Mouse (Mus musculus) liver, embryonic 15.5 days (tissue): ENCODE data around the gene 9430038I01Rik. TPM values are rescaled to one million over a fixed set of nuclear protein-coding genes. Genes with fewer than 3 reads are reported as not detected.

Source experiments
- ATAC-seq: fragments of 200-750 bp; cut with Nextera tagmentation; 2 replicates; pipeline ENCODE4 v1.8.0; 2017; ENCODE audit warnings: moderate number of reproducible peaks, mild to moderate bottlenecking, moderate library complexity; ENCODE audit not compliant: insufficient read depth
- H3K27ac ChIP-seq: fragments of 300-500 bp; sonication (generic); replicated peaks from 2 replicates; pipeline ENCODE4 v1.5.1; 2015; ENCODE audit warnings: mild to moderate bottlenecking, inconsistent platforms
- H3K27me3 ChIP-seq: fragments of 300-500 bp; sonication (generic); 2 replicates; pipeline ENCODE4 v1.6.1; 2015; ENCODE audit warnings: mild to moderate bottlenecking, inconsistent platforms
- H3K36me3 ChIP-seq: fragments of 300-500 bp; sonication (generic); replicated peaks from 2 replicates; pipeline ENCODE4 v1.6.1; 2015; ENCODE audit warnings: moderate library complexity, mild to moderate bottlenecking, inconsistent platforms
- H3K4me1 ChIP-seq: fragments of 300-500 bp; sonication (generic); replicated peaks from 2 replicates; pipeline ENCODE4 v1.6.1; 2015; ENCODE audit warnings: inconsistent platforms
- H3K4me2 ChIP-seq: fragments of 300-500 bp; sonication (generic); 2 replicates; pipeline ENCODE4 v1.6.1; 2015; ENCODE audit warnings: moderate library complexity, mild to moderate bottlenecking, inconsistent platforms
- H3K4me3 ChIP-seq: fragments of 300-500 bp; sonication (generic); replicated peaks from 2 replicates; pipeline ENCODE4 v1.5.1; 2015; ENCODE audit warnings: mild to moderate bottlenecking, inconsistent platforms
- H3K9ac ChIP-seq: fragments of 300-500 bp; sonication (generic); 2 replicates; pipeline ENCODE4 v1.6.1; 2015; ENCODE audit warnings: moderate library complexity, mild to moderate bottlenecking, inconsistent platforms
- H3K9me3 ChIP-seq: fragments of 300-500 bp; sonication (generic); replicated peaks from 2 replicates; pipeline ENCODE4 v1.6.1; 2016; ENCODE audit warnings: inconsistent platforms
- WGBS: fragments of 180-500 bp; shearing (Covaris S2); methylation state at CpG from one replicate; pipeline ENCODE4 v1.1.7; 2015; ENCODE audit warnings: mixed read lengths; ENCODE audit not compliant: insufficient replicate concordance; 5-methylcytosine and 5-hydroxymethylcytosine counted together
- polyA plus RNA-seq: library from polyadenylated mRNA; unstranded; fragments of >200 nt; fragmentation: Nextera tagmentation; extraction: Ambion mirVana; gene quantifications from 2 replicates; pipeline ENCODE4 v1.2.1, GENCODE M21; 2015

The 9430038I01Rik gene
- polyA plus RNA-seq, 1 experiment from 2014 or later, result 6.8 TPM

GRCm38 (mm10) chr7:137365056-137365455, 45.5 kb downstream of the 9430038I01Rik start:
- Histone ChIP-seq H3K9me3 (no peaks in the 10 kb centered on the region), H3K27ac (no peak overlapping the region), H3K9ac (no peak overlapping the region), H3K4me3 (no peak overlapping the region), H3K4me1 (no peaks in the 10 kb centered on the region), H3K4me2 (no peak overlapping the region), H3K27me3 (no peaks in the 10 kb centered on the region), H3K36me3 (no peaks in the 10 kb centered on the region)
- no peak for ATAC-seq
- 81% methylated on average over 8 of the region's 8 CpGs for WGBS

GRCm38 (mm10) chr7:137364571-137364970, 46.0 kb downstream of the 9430038I01Rik start:
- Histone ChIP-seq H3K4me3 (no peak overlapping the region), H3K27ac (no peak overlapping the region), H3K4me2 (no peak overlapping the region), H3K36me3 (no peaks in the 10 kb centered on the region), H3K4me1 (no peaks in the 10 kb centered on the region), H3K9me3 (no peaks in the 10 kb centered on the region), H3K9ac (no peak overlapping the region), H3K27me3 (no peaks in the 10 kb centered on the region)
- no peak for ATAC-seq
- WGBS, result 64% methylated on average over 7 of the region's 7 CpGs

- H3K27ac ChIP-seq, result no peak overlapping the region
- H3K4me1 ChIP-seq, result no peaks in the 10 kb centered on the region
- no peaks in the 10 kb centered on the region for H3K9me3 ChIP-seq
- H3K36me3 ChIP-seq, result no peaks in the 10 kb centered on the region
- ATAC-seq, result no peak
- H3K9ac ChIP-seq, result no peak overlapping the region
- H3K27me3 ChIP-seq, result no peaks in the 10 kb centered on the region
- no peak overlapping the region for H3K4me3 ChIP-seq
- no peak overlapping the region for H3K4me2 ChIP-seq
- 62% methylated on average over 7 of the region's 7 CpGs for WGBS
These were observed 63.7 kb downstream of the 9430038I01Rik start for GRCm38 (mm10) chr7:137346860-137347259.

- 62% methylated on average over 10 of the region's 10 CpGs for WGBS
These were observed 64.5 kb downstream of the 9430038I01Rik start for GRCm38 (mm10) chr7:137346068-137346467.

GRCm38 (mm10) chr7:137333951-137334350, 76.6 kb downstream of the 9430038I01Rik start:
- H3K4me2 ChIP-seq, result no peak overlapping the region
- WGBS, result 55% methylated on average over 2 of the region's 2 CpGs
- H3K9me3 ChIP-seq, result no peaks in the 10 kb centered on the region
- no peak overlapping the region for H3K9ac ChIP-seq
- no peak overlapping the region for H3K4me3 ChIP-seq
- no peaks in the 10 kb centered on the region for H3K36me3 ChIP-seq
- no peaks in the 10 kb centered on the region for H3K4me1 ChIP-seq
- H3K27ac ChIP-seq, result no peak overlapping the region
- H3K27me3 ChIP-seq, result peaks cover 14% of the 10 kb centered on the region; the same call in 1 of the 2 replicates
- no peak for ATAC-seq

More at GRCm38 (mm10) chr7:137346068-137346467, 64.5 kb downstream of the 9430038I01Rik start:
- Histone ChIP-seq H3K4me2 (no peak overlapping the region), H3K4me1 (no peaks in the 10 kb centered on the region), H3K27ac (no peak overlapping the region), H3K27me3 (no peaks in the 10 kb centered on the region), H3K9ac (no peak overlapping the region), H3K9me3 (no peaks in the 10 kb centered on the region), H3K4me3 (no peak overlapping the region), H3K36me3 (no peaks in the 10 kb centered on the region)
- no peak for ATAC-seq

Other genes with a start within 250 kb of the 9430038I01Rik start
- 0.02 and 0.05 TPM in 2 replicates for gene Ebf3, start 96.3 kb downstream of the 9430038I01Rik start, polyA plus RNA-seq
- gene Glrx3, start 26.9 kb upstream of the 9430038I01Rik start, polyA plus RNA-seq, result 69.2 and 69.3 TPM in 2 replicates